Mouse (Mus musculus) kidney, embryonic 15.5 days (tissue): ENCODE results near the gene Arf1. TPM values are rescaled to one million over a fixed set of nuclear protein-coding genes. Genes with fewer than 3 reads are reported as not detected.

Experiments
- polyA plus RNA-seq: library from polyadenylated mRNA; unstranded; fragments of >200 nt; fragmentation: Nextera tagmentation; extraction: Ambion mirVana; gene quantifications from 2 replicates; pipeline ENCODE4 v1.2.1, GENCODE M21; 2015

Arf1 gene
- polyA plus RNA-seq, 1 experiment from 2014 or later, result 709 TPM

Other genes with a start within 250 kb of the Arf1 start
- gene Obscn, start 91.9 kb downstream of the Arf1 start, polyA plus RNA-seq, result 0.60 and 0.66 TPM in 2 replicates
- gene Iba57, start 64.5 kb downstream of the Arf1 start, polyA plus RNA-seq, result 6.1 and 6.9 TPM in 2 replicates
- 0.22 and 0.27 TPM in 2 replicates for gene Gjc2, start 45.1 kb downstream of the Arf1 start, polyA plus RNA-seq
- gene Guk1, start 36.1 kb downstream of the Arf1 start, polyA plus RNA-seq, result 117 and 120 TPM in 2 replicates
- 99.6 and 102 TPM in 2 replicates for gene Mrpl55, start 25.8 kb downstream of the Arf1 start, polyA plus RNA-seq
- gene 2310033P09Rik, start 19.9 kb downstream of the Arf1 start, polyA plus RNA-seq, result 32.5 and 36.4 TPM in 2 replicates
- gene Wnt3a, start 62.5 kb upstream of the Arf1 start, polyA plus RNA-seq, result not detected in 2 replicates
- gene Wnt9a, start 78.7 kb upstream of the Arf1 start, polyA plus RNA-seq, result 1.6 and 2.1 TPM in 2 replicates
- not detected in 2 replicates for gene Prss38, start 147.4 kb upstream of the Arf1 start, polyA plus RNA-seq
- 13.7 and 13.9 TPM in 2 replicates for gene Jmjd4, start 221.8 kb upstream of the Arf1 start, polyA plus RNA-seq
- 111 and 112 TPM in 2 replicates for gene Snap47, start 222.9 kb upstream of the Arf1 start, polyA plus RNA-seq
- gene Zfp867, start 244.2 kb upstream of the Arf1 start, polyA plus RNA-seq, result 7.1 and 8.2 TPM in 2 replicates